Mouse (Mus musculus) C2C12 (cell line): ENCODE data around the gene Ppa1. TPM values are rescaled to one million over a fixed set of nuclear protein-coding genes. Genes with fewer than 3 reads are reported as not detected.
"Not testable (repeated sequence)": the region's sequence is repeated elsewhere in the genome, so short reads cannot be mapped to it uniquely, and the experiment has no call there.

ENCODE experiments used
- H3K27me3 ChIP-seq: one replicate; pipeline ENCODE4 v1.6.1; 2011; ENCODE audit not compliant: control insufficient read depth, insufficient read depth, insufficient read length
- H3K36me3 ChIP-seq: one replicate; pipeline ENCODE4 v1.6.1; 2011; ENCODE audit not compliant: control insufficient read depth, insufficient read depth
- H3K4me3 ChIP-seq: one replicate; pipeline ENCODE4 v1.5.1; 2011; ENCODE audit warnings: mild to moderate bottlenecking, control low read depth; ENCODE audit not compliant: poor library complexity, insufficient read depth, severe bottlenecking
- H3K79me2 ChIP-seq: one replicate; pipeline ENCODE4 v1.6.1; 2011; ENCODE audit not compliant: control insufficient read depth, insufficient read depth
- H3K79me3 ChIP-seq: one replicate; pipeline ENCODE4 v1.6.1; 2011; ENCODE audit warnings: low read depth, control low read depth
- H3ac ChIP-seq: one replicate; pipeline ENCODE3; 2011; ENCODE audit warnings: low read depth; ENCODE audit not compliant: control insufficient read depth, insufficient read length
- CEBPB ChIP-seq: IDR thresholded peaks from one replicate; pipeline ENCODE4 v1.6.1; 2011; ENCODE audit warnings: low read depth, mild to moderate bottlenecking, control low read depth, moderate library complexity
- CTCF ChIP-seq: IDR thresholded peaks from one replicate; pipeline ENCODE4 v1.5.1; 2011; ENCODE audit not compliant: control insufficient read depth, insufficient read depth, insufficient read length
- FOSL1 ChIP-seq: IDR thresholded peaks from one replicate; pipeline ENCODE4 v1.8.0; 2011; ENCODE audit warnings: mild to moderate bottlenecking, low read length; ENCODE audit not compliant: poor library complexity, insufficient read depth, severe bottlenecking
- MAX ChIP-seq: IDR thresholded peaks from one replicate; pipeline ENCODE4 v1.6.1; 2011; ENCODE audit warnings: mild to moderate bottlenecking, control low read depth
- MYOD1 ChIP-seq: IDR thresholded peaks from one replicate; pipeline ENCODE4 v1.6.1; 2011; ENCODE audit warnings: low read depth; ENCODE audit not compliant: control insufficient read depth, insufficient read length
- MYOG ChIP-seq: IDR thresholded peaks from one replicate; pipeline ENCODE4 v1.6.1; 2011; ENCODE audit not compliant: control insufficient read depth, insufficient read length; ENCODE audit errors: extremely low read depth
- USF1 ChIP-seq: IDR thresholded peaks from one replicate; pipeline ENCODE4 v1.6.1; 2011; ENCODE audit warnings: low read depth, mild to moderate bottlenecking, control low read depth, moderate library complexity
- polyA plus RNA-seq: library from polyadenylated mRNA; unstranded; fragments of >200 nt; fragmentation: generic; extraction: Trizol; gene quantifications from one replicate; pipeline ENCODE4 v1.2.1, GENCODE M21; 2012; ENCODE audit warnings: missing spikeins

The Ppa1 gene
- polyA plus RNA-seq, 1 experiment: 189 TPM

DNA sequence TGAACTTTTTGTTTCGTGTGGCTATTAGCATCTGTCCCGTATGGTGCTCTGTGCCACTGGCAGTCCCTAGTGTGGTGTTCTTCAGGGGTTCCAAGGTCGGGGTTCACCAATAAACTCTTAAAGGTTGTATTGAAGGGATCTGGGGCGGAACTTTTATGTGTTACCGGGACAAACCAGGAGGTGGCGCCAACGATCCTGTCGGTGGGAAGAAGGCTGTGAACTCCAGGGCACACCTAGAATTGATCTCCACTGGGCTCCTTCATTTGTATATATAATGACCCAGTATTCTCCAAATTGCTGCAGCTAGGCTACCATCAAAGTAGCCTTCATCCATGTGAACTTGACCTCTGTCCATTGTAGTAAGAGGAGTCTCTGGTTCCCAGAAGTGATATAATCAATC is 42.5 kb upstream of the Ppa1 start:
- Histone ChIP-seq H3K27me3 (peaks cover 5% of the 10 kb centered on the region), H3K79me2 (no peaks in the 10 kb centered on the region), H3K4me3 (no peak overlapping the region), H3K79me3 (no peaks in the 10 kb centered on the region), H3ac (no peak overlapping the region), H3K36me3 (no peaks in the 10 kb centered on the region)
- TF ChIP-seq FOSL1 (no peak), CTCF (peak; percentile 49)

DNA sequence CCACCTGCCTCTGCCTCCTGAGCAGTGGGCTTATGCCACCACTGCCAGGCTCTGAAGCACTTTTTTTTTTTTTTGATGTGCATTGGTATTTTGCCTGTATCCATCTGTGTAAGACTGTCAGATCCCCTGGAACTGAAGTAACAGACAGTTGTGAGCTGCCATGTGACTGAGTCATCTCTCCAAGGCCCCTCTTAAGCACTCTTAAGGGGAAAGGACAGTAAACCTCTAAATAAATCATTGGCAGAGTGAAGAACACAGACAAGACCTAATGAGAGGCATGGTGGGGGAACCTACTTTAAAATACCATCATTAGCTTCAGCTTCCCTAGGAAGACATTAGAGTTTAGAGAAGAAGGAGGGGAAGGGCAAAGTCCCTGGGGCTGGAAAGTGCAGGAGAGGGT is 40.1 kb upstream of the Ppa1 start:
- no peak for TF ChIP-seq CTCF
- no peak for TF ChIP-seq MAX
- TF ChIP-seq FOSL1: no peak
- no peak for TF ChIP-seq MYOG
- no peak for TF ChIP-seq CEBPB
- TF ChIP-seq MYOD1: no peak
- TF ChIP-seq USF1: no peak
- H3K79me2 ChIP-seq: no peaks in the 10 kb centered on the region
- H3K4me3 ChIP-seq: no peak overlapping the region

DNA sequence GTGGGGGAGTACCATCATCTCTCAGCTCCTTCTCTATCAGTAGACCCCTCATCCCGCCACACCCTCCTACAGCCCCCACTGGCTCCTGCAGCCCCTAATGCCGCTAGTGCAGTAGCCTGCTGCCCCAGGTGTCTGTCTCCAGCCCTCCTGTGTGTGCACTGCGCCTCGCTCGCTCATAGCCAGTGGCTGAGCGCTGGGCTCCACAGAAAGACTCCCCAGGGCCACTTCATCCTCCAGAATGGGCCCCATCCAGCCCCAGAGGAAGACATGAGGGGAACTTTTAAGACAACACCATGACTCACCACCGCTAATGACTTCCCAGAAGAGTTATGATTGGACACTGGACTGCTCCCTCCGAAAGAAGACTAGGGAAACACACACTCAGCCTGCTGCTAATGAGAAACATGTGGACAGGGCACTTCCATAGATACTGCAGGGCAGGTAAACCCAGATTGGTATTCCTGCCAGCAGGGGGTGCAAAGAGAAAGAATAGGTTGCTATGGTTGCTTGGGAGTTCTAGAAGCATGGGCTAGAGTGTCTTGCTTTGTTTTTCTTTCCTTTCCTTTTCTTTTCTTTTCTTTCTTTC is 37.6 kb upstream of the Ppa1 start:
- H3K27me3 ChIP-seq: no peaks in the 10 kb centered on the region
- H3K4me3 ChIP-seq: no peak overlapping the region
- no peaks in the 10 kb centered on the region for H3K36me3 ChIP-seq
- no peaks in the 10 kb centered on the region for H3K79me2 ChIP-seq
- H3ac ChIP-seq: no peak overlapping the region
- H3K79me3 ChIP-seq: no peaks in the 10 kb centered on the region
- TF ChIP-seq FOSL1 (no peak), MAX (no peak), CTCF (no peak), MYOD1 (no peak), MYOG (no peak), CEBPB (no peak), USF1 (no peak)

More for the DNA sequence above, 40.1 kb upstream of the Ppa1 start:
- H3K79me3 ChIP-seq: no peaks in the 10 kb centered on the region
- peaks cover 5% of the 10 kb centered on the region for H3K27me3 ChIP-seq
- no peaks in the 10 kb centered on the region for H3K36me3 ChIP-seq
- H3ac ChIP-seq: no peak overlapping the region

DNA sequence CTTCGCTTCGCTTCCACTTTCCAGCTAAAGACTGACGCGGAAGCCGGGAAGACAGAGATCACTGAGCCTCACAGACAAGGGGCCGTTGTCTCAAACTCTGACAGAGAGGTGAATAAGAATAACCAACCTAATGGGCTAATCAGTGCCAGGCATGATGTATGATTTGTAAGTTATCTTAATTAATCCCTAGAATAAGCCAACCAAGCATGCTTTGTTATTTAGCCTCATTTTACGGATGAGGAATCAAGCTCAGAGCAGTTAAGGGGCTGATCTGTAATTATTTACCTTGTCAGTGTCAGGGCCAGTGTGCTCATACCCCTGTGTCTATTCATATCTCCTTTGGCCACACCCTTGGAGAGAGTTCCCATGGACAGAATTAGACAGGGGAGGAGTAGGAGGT is 34.0 kb upstream of the Ppa1 start:
- H3K79me3 ChIP-seq: no peaks in the 10 kb centered on the region
- no peaks in the 10 kb centered on the region for H3K79me2 ChIP-seq
- H3ac ChIP-seq: no peak overlapping the region
- H3K4me3 ChIP-seq: no peak overlapping the region
- TF ChIP-seq FOSL1 (no peak), USF1 (no peak), MYOD1 (no peak), CTCF (no peak), MAX (no peak), MYOG (no peak), CEBPB (no peak)
- H3K27me3 ChIP-seq: no peaks in the 10 kb centered on the region
- H3K36me3 ChIP-seq: no peaks in the 10 kb centered on the region

DNA sequence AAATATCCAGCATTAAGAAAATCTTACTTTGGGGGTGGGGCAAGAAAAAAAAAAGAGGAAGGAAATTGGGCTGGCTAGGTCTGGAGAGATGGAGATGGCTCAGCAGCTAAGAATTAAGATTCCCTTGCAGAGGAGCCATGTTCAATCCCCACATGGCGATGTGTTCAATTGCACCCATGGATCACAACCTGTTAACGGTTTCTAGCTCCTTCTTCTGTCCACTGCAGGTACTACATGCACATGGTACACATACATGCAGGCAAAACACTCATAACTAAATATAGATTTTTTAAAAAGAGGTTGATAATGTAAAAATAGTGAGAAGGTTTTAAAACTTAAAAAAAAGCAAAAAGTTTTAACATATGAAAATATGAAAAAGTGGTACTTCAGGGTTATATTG is 29.8 kb upstream of the Ppa1 start:
- no peak overlapping the region for H3ac ChIP-seq
- H3K27me3 ChIP-seq: no peaks in the 10 kb centered on the region
- no peaks in the 10 kb centered on the region for H3K79me3 ChIP-seq
- H3K79me2 ChIP-seq: no peaks in the 10 kb centered on the region
- H3K36me3 ChIP-seq: no peaks in the 10 kb centered on the region
- no peak overlapping the region for H3K4me3 ChIP-seq
- TF ChIP-seq FOSL1 (no peak), MYOD1 (no peak), CEBPB (no peak), USF1 (no peak), MYOG (no peak), CTCF (no peak), MAX (no peak)

DNA sequence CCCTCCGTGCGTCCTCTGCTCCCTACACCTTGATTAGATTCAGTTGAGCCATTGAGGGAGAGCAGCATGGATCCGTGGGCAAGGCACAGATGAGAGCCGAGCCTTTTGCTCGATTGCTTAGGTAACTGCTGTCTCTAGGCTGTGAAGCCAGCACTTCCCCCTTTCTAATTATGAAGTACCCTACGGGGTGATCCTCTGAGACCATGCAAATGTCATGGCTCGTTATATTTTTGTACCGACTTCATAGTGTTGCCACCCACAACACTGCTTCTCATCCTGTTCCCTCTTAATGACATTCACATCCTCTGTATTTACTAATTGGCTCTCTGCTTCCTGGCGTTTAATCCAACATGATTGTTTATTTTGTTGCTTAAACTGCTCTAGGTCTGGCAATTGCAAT is 26.7 kb upstream of the Ppa1 start:
- Histone ChIP-seq H3K27me3 (no peaks in the 10 kb centered on the region), H3ac (no peak overlapping the region), H3K79me2 (no peaks in the 10 kb centered on the region), H3K36me3 (no peaks in the 10 kb centered on the region), H3K4me3 (no peak overlapping the region), H3K79me3 (no peaks in the 10 kb centered on the region)
- no peak for TF ChIP-seq FOSL1
- TF ChIP-seq CTCF: no peak
- TF ChIP-seq MAX: no peak
- no peak for TF ChIP-seq MYOG
- no peak for TF ChIP-seq MYOD1
- TF ChIP-seq CEBPB: no peak
- TF ChIP-seq USF1: no peak

DNA sequence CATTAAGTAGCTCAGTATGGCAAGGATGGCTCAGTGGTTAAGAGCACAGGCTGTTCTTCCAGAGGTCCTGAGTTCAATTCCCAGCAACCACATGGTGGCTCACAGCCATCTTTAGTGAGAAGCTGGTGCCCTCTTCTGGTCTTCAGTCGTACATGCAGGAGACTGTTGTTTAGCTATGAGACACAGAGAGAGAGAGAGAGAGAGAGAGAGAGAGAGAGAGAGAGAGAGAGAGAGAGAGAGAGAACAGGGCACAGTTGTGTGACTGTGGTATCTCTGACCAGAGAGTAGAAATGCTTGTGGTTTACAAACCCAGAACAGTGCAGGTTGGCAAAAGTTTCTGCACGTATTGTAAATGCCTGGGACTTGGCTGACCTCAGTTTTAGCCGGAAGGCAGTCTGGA is 24.5 kb upstream of the Ppa1 start:
- not testable (repeated sequence) for H3K79me3 ChIP-seq, H3ac ChIP-seq, H3K4me3 ChIP-seq, H3K36me3 ChIP-seq, H3K79me2 ChIP-seq, H3K27me3 ChIP-seq
